Mouse (Mus musculus) spleen, adult 2 months (tissue): Measurements from ENCODE around the gene H2-T22.

Experiments used
- CTCF ChIP-seq: fragments of 200-500 bp; IDR thresholded peaks from 2 replicates; pipeline ENCODE4 v1.5.1; 2011; ENCODE audit warnings: mild to moderate bottlenecking, inconsistent platforms; ENCODE audit not compliant: insufficient read depth, insufficient read length, insufficient replicate concordance; ENCODE audit errors: extremely low read depth
- POLR2A ChIP-seq: fragments of 200-500 bp; IDR thresholded peaks from 2 replicates; pipeline ENCODE4 v1.6.1; 2011; ENCODE audit warnings: low read depth, low read length, inconsistent platforms

GRCm38 (mm10) chr17:36021309-36021708 lies 21.2 kb downstream of the H2-T22 start:
- TF ChIP-seq CTCF (no peak), POLR2A (no peak)
